Mouse (Mus musculus): Measurements from ENCODE around the gene St6gal1.

St6gal1 gene

DNA sequence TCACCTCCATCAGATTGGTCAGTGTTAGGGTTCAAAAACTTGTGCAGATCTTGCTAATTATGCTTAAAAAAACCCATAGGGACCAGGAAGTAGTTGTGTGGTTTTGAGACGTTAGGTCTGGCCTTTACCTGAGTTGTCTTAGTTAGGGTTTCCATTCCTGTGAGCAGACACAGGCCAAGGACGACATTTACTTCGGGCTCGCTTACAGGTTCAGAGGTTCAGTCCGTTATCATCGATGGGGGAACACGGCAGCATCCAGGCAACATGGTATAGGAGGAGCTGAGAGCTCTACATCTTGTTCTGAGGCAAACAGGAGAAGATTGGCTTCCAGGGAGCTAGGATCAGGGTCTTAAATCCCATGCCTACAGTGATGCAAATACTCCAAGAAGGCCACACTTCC is 102.7 kb downstream of the St6gal1 start:
- in situ Hi-C loops (cut with MboI, MseI), result no loop called here

DNA sequence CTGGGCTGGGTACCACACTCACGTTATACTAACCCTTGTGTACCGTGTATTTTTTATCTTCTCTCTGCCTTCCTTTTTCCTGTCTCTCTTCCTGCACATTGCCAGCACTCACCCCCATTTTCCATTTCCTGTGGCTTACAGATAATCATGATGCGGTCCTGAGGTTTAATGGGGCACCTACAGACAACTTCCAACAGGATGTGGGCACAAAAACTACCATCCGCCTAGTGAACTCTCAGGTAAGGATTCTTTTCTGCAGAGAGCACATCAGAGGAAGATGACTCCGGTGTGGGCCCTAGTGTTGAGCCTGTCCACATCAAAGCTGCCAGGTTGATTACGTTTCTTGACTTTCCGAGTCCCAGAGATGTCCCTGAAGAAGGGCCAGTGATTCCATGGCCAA is 103.7 kb downstream of the St6gal1 start:
- in situ Hi-C loops (cut with MboI, MseI), result no loop called here

DNA sequence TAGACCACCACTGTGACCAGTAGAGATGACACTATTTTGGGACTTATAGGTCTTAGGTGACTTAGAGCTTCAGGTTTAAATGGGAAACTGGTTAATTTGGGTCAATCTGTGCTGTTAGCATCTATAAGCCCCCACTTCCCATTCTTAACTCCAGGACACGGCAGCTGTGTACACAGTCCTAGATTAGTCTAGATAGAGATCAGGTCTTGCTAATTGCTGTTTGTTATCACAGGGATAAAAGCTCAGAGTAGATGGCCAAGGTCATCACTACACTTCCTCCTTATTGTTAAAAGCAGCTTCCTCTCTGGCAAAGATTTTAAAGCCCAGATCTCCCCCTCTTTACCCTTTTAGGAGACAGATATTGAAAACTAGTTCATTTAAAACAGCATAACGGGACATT is 107.6 kb downstream of the St6gal1 start:
- in situ Hi-C loops (cut with MboI, MseI), result loop anchor here in 1 of 2 experiments (10.0 kb wide), 1 partner anchor 1273 kb away; no protein-coding TSS in a partner anchor

DNA sequence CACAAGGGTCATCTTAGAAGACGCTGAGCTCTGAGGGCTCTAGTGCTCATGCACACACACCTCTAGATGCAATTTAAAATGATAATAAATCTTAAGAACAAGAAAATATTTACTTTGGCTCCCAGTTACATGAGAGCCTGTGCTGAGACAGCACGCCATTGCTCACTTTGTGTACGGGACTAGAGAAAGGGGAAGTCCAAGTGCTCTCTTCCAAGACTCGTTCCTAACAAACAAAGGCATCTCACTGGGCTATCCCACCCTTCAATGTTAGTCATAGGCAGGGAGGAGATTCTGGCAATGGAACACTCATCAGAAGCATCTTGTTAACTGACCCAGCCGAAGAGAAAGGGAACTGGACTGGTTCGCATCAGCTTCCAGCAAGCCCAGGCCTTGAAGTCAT is 108.1 kb downstream of the St6gal1 start:
- in situ Hi-C loops (cut with MboI, MseI), result loop anchor here in 1 of 2 experiments (10.0 kb wide), 1 partner anchor 1272 kb away; no protein-coding TSS in a partner anchor

DNA sequence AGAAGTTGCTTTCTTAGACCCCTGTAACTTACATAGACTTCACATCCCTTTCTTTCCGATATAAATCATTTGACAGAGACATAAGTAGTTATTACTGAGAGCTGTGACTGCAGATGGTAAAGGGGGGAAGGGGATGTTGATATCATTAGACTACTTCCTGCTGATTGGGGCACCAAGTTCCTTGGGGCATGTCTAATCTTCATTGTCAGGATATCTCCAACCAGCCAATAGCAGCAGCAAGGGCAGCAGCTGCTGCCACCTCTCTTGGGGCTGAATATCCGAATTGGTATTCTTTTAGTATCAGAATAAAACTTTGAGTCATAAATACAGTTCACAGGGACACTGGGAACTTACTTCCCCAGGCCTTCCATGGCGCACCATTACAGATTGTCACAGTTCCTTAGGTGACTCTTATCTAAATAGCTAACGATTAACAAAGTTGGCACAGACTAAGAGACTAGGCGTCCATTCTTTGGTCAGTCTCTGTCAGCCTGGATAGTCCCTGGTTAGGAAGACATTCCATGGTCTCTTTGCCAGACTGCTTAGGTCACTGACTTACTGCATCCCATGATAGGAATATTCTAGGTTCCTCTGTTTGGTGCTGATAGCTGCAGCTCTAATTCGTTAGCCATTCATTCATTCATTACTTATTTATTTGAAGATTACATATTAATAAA is 109.5 kb downstream of the St6gal1 start:
- in situ Hi-C loops (cut with MboI, MseI), result loop anchor here in 1 of 2 experiments (10.0 kb wide), 1 partner anchor 1271 kb away; no protein-coding TSS in a partner anchor

DNA sequence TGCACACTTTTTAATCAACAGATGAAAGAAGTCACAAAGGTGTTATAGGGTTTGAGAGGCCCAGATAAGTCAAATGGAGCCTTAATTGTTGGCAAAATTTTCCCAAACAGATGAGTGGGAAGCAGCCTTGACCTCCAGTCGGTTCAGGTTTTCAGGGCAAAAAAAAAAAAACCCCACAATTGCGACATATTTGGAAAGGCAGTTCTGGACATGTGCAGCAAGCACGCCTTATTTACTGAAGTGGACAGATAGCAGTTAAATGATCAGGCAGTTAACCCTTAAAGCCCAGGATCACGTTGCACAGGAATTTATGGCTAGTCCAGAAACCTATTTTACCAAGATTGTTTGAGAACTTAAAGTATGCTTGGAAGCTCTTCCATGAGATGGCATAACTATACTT is 112.8 kb downstream of the St6gal1 start:
- in situ Hi-C loops (cut with MboI, MseI), result loop anchor here in 1 of 2 experiments (10.0 kb wide), 1 partner anchor 1267 kb away; no protein-coding TSS in a partner anchor

DNA sequence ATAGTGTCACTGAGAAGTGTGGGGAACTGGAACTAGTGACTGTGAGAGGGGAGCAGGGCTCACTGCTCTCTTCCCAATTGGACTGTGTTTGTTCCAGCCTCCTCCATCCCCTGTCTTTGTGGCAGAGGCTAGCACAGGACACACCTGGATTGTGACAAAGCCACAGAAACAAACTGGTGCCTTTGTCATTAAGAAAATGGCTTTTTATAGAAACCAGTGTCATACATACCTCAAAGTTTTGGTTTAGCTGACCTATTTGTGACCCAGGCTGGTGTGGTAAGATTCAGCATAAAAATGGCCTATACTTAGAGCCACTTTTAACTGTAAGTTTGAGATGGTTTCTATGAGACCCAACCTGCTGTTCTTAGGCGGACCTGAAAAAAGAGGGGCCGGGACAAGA is 116.7 kb downstream of the St6gal1 start:
- in situ Hi-C loops (cut with MboI, MseI), result no loop called here

DNA sequence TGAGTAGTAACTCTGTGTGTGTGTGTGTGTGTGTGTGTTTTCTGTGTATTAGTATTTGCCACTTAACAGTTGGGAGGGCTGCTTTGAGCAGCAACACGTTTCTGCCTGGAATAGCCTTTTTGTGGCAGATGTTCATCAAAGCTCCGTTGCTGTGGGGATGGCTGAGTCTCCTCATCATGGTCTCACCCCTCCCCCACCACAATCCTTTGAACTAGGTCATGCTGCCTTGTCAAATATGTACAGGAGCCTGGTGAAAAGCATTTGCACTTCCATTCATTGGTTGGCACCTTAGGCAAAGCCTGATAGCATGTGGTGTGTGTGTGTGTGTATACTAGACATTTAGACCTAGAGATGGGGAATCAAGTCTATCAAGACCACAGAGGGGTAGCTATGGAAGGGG is 126.3 kb downstream of the St6gal1 start:
- in situ Hi-C loops (cut with MboI, MseI), result loop anchor here in 1 of 2 experiments (5.0 kb wide), 1 partner anchor 119 kb away; no protein-coding TSS in a partner anchor

DNA sequence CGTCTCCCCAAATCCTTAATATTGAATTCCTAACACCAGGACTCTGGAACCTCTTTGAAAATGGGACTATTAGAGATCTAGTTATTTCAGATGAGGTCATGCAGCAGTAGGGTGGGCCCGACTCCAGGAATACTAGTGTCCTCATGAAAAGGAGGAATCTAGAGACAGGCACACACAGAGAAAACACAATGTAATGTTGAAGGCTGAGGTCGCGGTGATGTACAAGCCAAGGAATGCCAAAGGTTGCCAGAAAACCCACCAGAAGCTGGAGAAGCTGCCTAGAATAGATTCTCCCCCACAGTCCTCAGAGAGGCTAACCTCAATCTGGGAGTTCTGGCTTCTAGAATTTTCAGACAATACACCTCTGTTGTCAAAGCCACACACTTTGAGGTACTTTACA is 136.5 kb downstream of the St6gal1 start:
- in situ Hi-C loops (cut with MboI, MseI), result loop anchor here in 1 of 2 experiments (5.0 kb wide), 1 partner anchor 41 kb away; no protein-coding TSS in a partner anchor

DNA sequence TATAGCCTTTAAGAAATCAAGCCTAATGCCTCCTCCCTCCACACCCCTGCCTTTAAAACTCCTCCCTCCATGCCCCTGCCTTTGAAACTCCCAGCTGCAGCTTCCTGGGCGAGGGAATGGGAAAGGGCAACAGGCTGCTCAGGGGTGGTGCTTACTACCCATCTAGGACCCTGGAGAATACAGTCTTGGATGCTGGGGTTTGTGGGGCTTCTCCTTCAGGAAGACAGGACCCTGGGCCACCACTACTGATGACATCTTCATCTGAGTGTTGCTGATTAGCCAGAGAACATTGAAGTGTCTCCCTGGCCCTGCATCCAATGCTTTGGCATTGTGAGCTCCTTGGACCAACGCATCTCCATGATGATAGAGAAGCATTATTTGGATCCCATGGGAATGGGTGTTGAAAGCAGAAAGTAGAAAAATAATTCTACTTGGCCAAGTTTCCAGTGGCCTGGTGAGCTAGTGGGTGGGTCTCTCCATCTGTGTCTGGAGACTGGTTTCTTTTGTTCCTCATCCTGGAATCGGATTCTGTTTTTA is 137.0 kb downstream of the St6gal1 start:
- in situ Hi-C loops (cut with MboI, MseI), result loop anchor here in 1 of 2 experiments (5.0 kb wide), 1 partner anchor 41 kb away; no protein-coding TSS in a partner anchor

DNA sequence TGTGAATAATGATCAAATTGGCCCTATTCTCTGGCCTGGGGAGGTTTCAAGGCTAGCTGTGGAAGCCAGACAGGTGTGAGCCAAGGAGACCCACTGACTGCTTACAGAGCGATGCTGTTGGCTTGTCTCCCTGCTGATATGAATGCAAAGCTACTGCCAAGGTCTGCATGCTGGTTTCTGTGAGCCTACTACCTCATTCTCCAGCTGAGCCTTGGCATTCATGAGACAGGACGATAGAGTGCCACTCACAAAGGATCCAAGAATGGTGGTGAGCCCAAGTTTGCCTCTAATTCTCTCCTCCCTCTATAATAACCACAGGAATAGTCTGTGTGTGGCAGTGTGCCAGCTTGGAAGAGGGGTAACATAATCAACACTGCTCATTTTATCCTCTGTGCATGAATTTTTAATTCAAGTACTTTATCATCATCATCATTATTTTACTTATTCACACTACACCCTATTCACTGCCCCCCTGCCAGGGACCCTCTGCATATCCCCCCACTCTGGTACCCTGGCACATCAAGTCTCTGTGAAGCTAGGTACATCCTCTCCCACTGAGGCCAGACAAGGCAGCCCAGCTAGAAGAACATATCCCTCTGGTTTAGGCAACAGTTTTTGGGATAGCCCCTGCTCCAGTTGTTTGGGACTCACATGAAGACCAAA is 139.9 kb downstream of the St6gal1 start:
- in situ Hi-C loops (cut with MboI, MseI), result loop anchor here in 1 of 2 experiments (5.0 kb wide), 1 partner anchor 38 kb away; no protein-coding TSS in a partner anchor

DNA sequence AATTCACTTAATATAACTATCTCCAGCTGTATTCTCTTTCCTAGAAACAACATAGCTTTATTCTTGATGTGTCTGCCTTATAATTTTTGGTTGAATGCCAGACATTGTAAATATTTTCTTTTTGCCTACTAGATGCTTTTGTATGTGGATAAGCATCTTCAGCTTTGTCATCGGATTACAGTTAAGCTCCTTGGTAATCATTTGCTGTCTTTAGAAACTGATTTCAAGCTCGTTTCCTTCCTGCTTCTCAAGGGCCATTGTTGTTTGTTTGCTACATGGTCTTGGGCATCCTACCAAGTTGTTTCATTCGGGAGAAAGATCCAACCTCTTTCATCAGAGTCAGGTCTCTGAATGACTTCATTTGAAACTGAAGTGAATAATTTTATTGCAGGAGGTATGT is 144.6 kb downstream of the St6gal1 start:
- in situ Hi-C loops (cut with MboI, MseI), result no loop called here

DNA sequence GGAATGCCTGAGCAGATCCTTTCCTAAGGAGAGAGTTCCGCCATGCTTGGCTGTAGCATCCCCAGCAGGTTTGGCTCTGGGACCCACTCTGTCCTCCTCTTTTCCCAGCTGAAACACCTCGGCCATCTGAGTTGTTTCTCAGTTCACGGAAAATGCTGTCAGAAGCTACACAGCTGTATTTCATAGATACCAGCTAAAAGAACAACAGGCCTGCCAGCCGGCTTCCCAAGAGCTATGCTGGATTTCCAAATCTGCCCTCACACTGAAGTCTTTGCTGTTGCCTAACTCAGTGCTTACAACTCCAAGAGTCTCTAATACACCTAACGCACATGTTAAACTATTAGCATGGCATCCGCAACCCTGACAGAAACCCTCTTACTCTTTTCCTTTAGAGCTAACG is 146.2 kb downstream of the St6gal1 start:
- in situ Hi-C loops (cut with MboI, MseI), result no loop called here

DNA sequence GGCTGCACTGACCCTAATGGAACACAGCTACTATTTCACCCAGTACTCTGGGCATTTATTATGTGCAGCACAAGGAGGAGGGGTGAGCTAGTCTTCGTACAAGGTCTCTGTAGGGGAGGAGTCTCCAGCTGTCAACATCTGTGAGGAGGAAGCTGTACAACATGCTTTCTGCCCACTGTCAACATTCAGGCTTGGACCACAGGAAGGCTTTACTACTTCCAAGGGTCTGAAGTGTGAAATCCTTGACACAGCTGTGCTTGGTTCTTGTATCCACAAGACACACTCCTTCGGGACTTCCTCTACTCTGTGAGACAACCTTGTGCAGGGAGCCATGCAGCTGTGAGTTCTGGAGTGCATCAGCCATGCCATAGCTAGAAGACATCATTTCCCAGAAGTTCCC is 147.8 kb downstream of the St6gal1 start:
- in situ Hi-C loops (cut with MboI, MseI), result no loop called here

DNA sequence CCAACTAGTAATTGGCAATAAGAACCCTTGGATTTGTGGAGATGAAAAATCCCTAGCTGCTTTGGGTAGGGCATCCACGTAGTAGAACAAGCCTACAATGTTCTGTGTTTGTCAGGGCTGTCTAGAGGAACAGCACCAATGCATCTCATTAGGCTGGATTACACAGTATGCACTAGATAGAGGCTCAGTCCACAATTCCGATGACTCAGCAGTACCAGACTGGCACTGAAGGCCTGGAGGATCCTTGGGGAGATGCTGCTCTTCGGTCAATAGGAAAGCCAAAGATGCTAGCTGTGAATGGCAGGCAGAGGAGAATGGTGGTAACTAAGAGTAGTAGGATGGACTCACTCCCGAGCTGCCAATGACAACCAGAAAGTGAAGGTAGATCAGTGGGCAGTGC is 149.5 kb downstream of the St6gal1 start:
- in situ Hi-C loops (cut with MboI, MseI), result no loop called here

DNA sequence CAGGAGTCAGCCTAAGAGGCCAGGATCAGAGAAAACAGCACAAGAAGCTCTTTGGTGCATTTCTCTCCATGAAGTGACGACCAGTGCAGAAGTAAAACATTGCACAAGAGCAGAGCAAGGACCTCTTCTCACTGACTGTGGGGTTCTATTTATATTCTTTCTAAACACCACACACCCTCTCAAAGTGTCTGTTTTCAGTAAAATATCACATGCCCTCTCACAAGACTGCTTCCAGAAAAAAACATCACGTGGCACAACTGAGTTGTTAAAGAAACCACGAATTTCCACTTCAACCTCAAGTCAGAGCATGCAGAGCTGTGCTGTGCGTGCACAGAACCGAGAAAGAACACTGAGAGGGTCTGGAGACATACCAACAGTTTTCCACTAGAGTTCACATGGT is 150.4 kb downstream of the St6gal1 start:
- in situ Hi-C loops (cut with MboI, MseI), result no loop called here

DNA sequence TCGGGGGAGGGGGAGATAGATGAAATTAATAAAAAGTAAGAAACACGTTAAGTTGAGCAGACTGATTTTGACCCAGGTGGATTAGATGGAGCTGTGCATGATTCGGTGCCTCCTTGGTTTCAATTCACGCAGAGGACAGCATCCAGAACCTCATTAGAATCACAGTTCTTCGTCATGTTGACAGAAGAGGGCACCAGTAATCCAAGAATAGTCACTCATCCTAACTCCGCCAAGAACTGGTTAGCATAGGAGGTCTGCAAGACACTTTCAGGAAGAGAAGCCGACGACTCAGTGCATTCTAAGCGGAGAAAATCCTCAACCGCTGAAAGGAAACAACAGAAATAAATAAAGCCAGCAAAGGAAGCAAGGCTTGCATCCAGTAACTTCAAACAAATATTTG is 151.6 kb downstream of the St6gal1 start:
- in situ Hi-C loops (cut with MboI, MseI), result no loop called here

DNA sequence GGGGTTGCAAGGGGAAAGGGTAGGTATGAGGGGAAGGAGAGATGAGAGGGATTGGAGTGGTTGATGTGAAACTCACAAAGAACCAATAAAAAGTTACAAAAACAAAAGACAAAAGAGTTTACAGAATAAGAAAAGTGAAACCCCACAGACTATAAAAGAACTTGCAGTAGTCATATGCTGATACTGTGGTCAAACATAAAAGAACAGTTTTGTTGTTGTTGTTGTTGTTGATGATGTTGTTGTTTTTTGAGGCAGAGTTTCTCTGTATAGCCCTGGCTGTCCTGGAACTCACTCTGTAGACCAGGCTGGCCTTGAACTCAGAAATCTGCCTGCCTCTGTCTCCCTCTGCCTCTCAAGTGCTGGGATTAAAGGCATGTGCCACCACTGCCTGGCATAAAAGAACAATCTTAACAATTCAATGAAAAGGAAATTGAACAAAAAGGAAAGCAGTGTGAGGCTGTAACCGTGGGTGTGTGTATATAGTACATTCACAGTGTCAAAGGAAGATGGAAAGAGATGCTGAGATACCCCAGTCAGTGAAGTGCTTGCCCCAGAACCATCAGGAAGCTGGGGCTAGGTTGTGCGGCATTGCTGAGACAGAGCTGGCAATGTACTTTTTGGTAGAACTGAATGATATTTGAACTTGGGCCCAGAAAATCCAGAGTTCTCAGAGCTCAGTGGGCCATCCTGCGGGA is 155.1 kb downstream of the St6gal1 start:
- in situ Hi-C loops (cut with MboI, MseI), result no loop called here

DNA sequence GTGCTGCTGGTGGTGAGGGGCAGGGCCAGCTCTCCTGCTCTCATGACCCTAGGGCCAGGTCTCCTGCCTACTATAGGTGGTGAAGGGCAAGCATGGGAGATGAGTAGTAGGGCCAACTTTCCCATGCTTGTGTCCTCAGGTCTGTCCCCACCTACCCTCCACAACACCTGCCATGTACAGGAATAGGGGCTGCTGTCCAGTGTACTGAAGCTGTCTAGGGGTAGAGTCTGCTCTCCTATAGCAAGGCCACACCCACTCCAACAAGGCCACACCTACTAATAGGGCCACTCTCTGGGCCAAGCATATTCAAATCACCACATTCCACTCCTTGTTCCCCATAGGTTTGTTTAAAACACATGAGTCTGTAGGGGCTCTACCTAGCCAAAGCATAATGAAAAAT is 159.8 kb downstream of the St6gal1 start:
- in situ Hi-C loops (cut with MboI, MseI), result no loop called here

DNA sequence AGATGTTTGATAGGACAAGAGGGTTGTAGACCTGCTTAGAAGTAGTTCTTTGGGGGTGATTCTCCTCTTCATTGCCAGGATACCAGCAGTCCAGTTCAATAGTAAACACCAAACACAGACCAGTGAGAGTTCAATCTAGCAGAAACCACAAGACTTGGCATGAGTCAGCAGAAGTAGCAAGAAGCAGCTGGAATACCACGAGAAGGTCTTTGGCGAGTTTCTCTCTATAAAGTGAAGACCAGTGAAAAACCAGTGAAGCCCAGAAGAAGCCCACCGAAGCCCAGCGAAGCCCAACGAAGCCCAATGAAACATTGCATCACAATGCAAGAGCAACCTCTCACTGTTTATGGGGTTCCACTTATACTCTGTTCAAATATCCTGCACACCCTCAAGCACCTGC is 173.4 kb downstream of the St6gal1 start:
- in situ Hi-C loops (cut with MboI, MseI), result no loop called here

DNA sequence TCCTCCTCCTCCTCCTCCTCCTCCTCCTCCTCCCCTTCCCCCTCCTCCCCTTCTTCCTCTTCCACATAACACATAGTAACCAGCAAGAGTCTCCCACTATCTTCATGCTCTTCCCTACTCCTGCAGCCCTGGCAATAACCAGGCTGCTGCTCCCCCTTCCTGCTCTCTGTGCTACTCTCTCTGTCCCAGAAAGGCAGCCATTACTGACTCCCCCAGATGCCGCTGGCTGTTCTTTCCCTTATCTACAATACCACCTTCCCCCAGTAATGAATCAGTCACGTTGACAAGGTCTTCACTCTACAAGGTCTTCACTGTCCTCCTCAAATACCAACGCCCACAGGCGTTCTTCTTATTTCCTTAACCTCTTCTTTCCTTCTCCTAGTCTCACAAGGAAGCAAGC is 176.9 kb downstream of the St6gal1 start:
- in situ Hi-C loops (cut with MboI, MseI), result loop anchor here (5.0 kb wide), 4 partner anchors 39 to 254 kb away; partner anchors contain the start of gene Adipoq (in 1 of the 2)

DNA sequence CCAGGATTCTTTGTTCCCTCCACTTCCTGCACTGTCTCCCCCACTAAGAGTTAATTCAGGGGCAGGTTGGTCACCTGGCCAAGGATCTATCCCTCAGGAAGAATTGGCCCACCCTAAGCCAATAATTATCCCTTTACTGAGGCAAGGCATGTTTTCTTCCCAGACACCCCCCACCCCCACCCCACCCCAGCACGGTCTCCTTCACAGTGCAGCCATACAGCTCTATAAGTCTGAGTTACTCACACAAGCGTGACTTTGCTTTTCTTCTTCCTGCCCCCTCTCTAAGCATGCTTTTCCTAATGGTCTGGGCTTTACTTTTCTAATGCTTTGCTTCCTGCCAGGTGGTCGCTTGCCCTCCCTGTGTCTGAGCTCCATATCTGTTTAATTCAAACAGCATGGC is 177.4 kb downstream of the St6gal1 start:
- in situ Hi-C loops (cut with MboI, MseI), result loop anchor here (5.0 kb wide), 4 partner anchors 40 to 255 kb away; partner anchors contain the start of gene Adipoq (in 1 of the 2)

Data from T-helper 17 cell (primary cell).